Mouse (Mus musculus) liver, embryonic 11.5 days (tissue): ENCODE results near the gene Hid1. TPM values are rescaled to one million over a fixed set of nuclear protein-coding genes. Genes with fewer than 3 reads are reported as not detected.

Experiments used
- ATAC-seq: fragments of 200-750 bp; cut with Nextera tagmentation; replicated peaks from 2 replicates; pipeline ENCODE4 v1.8.0; 2017; ENCODE audit warnings: moderate number of reproducible peaks, mild to moderate bottlenecking, moderate TSS enrichment, moderate library complexity; ENCODE audit not compliant: low FRiP score
- DNase-seq: peaks from one replicate; pipeline ENCODE4 v3.0.0-alpha.2; 2017; ENCODE audit warnings: low spot score
- H3K27ac ChIP-seq: fragments of 300-500 bp; sonication (generic); 2 replicates; pipeline ENCODE4 v1.5.1; 2014; ENCODE audit warnings: mild to moderate bottlenecking, low read depth, low read length, control low read depth
- H3K27me3 ChIP-seq: fragments of 300-500 bp; sonication (generic); replicated peaks from 2 replicates; pipeline ENCODE4 v1.6.1; 2014; ENCODE audit warnings: low read length, mixed read lengths; ENCODE audit not compliant: control insufficient read depth, insufficient read depth
- H3K36me3 ChIP-seq: fragments of 300-500 bp; sonication (generic); 2 replicates; pipeline ENCODE4 v1.6.1; 2014; ENCODE audit warnings: mild to moderate bottlenecking, low read length, moderate library complexity, mixed read lengths; ENCODE audit not compliant: control insufficient read depth, insufficient read depth
- H3K4me1 ChIP-seq: fragments of 300-500 bp; sonication (generic); replicated peaks from 2 replicates; pipeline ENCODE4 v1.6.1; 2014; ENCODE audit warnings: low read length, mixed read lengths; ENCODE audit not compliant: control insufficient read depth, insufficient read depth
- H3K4me2 ChIP-seq: fragments of 300-500 bp; sonication (generic); 2 replicates; pipeline ENCODE4 v1.6.1; 2014; ENCODE audit warnings: mild to moderate bottlenecking, control low read depth, moderate library complexity
- H3K4me3 ChIP-seq: fragments of 300-500 bp; sonication (generic); 2 replicates; pipeline ENCODE4 v1.5.1; 2014; ENCODE audit warnings: low read depth, low read length, control low read depth
- H3K9ac ChIP-seq: fragments of 300-500 bp; sonication (generic); 2 replicates; pipeline ENCODE4 v1.6.1; 2014; ENCODE audit warnings: low read depth, low read length, control low read depth
- H3K9me3 ChIP-seq: fragments of 300-500 bp; sonication (generic); 2 replicates; pipeline ENCODE4 v1.6.1; 2016; ENCODE audit warnings: low read length, inconsistent platforms, mixed read lengths; ENCODE audit not compliant: control insufficient read depth
- WGBS: fragments of 180-500 bp; shearing (Covaris S2); extraction: QIAGEN DNeasy Blood & Tissue Kit; methylation state at CpG from one replicate; pipeline ENCODE4 v1.1.7; 2014; 5-methylcytosine and 5-hydroxymethylcytosine counted together
- polyA plus RNA-seq: library from polyadenylated mRNA; unstranded; fragments of >200 nt; fragmentation: Nextera tagmentation; extraction: Ambion mirVana; gene quantifications from 2 replicates; pipeline ENCODE4 v1.2.1, GENCODE M21; 2014

Hid1 gene
- polyA plus RNA-seq, 1 experiment from 2014 or later: 2.2 TPM

GRCm38 (mm10) chr11:115319704-115320383 is 47.7 kb downstream of the Hid1 start:
- Histone ChIP-seq H3K4me3 (no peak overlapping the region), H3K27ac (no peak overlapping the region), H3K27me3 (peaks cover 100% of the 10 kb centered on the region), H3K9me3 (no peaks in the 10 kb centered on the region), H3K4me2 (peak overlapping the region; percentile 9; the same call in 1 of the 2 replicates), H3K4me1 (peaks cover 10% of the 10 kb centered on the region), H3K36me3 (no peaks in the 10 kb centered on the region), H3K9ac (no peak overlapping the region)
- no peak for ATAC-seq
- WGBS: 10% methylated on average over 18 of the region's 18 CpGs
- DNase-seq: no peak

DNA sequence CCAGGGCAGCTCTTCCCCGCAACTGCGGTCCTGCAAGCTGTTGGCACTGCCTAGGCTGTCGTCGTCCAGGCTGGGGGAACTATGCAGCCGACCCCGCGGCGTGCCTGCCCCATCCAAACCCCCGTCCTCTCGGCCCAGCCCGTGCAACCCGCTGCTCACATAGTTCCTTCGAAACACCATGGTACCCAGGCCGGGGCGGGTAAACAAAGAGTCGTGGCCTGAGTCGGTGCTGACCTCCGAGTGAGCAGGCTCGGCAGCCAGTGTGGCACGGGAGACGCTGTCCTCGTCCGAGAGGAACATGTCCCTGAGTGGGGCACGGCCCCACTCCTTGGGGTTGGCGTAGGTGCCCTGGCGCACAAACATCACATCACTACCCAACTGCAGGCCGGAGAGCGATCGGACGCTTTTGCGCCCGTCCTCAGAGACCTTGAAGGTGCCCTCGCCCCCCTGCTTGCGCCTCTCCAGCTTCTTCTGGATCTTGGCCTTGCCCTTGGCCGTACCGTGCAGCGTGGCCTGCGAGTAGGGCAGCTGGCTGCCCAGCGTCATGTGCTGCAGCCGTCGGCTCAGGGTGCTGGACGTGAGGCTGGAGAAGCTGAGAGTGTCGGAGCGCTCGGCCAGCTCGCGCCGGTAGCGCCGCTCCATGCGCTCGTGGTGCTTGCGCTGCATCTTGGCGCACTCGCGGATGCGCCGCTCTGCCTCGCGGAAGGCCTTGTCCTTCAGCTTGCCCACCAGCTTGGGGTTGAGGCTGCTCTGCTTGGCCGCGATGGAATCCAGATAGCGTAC is 49.1 kb downstream of the Hid1 start:
- DNase-seq (no peak), ATAC-seq (no peak)
- H3K36me3 ChIP-seq: no peaks in the 10 kb centered on the region
- peaks cover 96% of the 10 kb centered on the region for H3K27me3 ChIP-seq
- no peak overlapping the region for H3K9ac ChIP-seq
- peaks cover 10% of the 10 kb centered on the region for H3K4me1 ChIP-seq
- H3K27ac ChIP-seq: no peak overlapping the region
- WGBS: 8% methylated on average over 63 of the region's 63 CpGs
- no peak overlapping the region for H3K4me3 ChIP-seq
- H3K9me3 ChIP-seq: no peaks in the 10 kb centered on the region
- H3K4me2 ChIP-seq: no peak overlapping the region

DNA sequence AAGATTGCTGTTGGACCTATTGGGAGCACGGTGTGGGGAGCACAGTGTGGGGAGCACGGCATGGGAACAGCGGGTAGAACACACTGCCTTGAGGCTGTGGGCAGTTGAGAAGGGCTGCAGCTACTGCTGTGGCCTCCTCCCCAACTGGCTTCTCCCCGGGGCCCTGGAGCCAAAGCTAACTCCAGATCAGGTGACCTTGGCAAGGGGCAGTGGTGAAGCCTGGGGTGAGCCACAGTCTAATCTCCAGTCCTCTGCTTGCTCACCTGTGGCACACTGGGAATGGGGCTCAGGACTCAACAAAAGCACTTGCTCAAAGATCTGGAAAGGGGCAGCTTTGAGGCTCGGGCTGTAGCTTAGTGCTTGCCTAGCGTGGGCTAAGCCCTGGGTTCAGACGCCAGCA is 50.4 kb downstream of the Hid1 start:
- H3K27ac ChIP-seq: no peak overlapping the region
- no peak overlapping the region for H3K4me2 ChIP-seq
- no peak overlapping the region for H3K9ac ChIP-seq
- 54% methylated on average over 7 of the region's 7 CpGs for WGBS
- DNase-seq: no peak
- H3K9me3 ChIP-seq: no peaks in the 10 kb centered on the region
- no peaks in the 10 kb centered on the region for H3K36me3 ChIP-seq
- no peak overlapping the region for H3K4me3 ChIP-seq
- peaks cover 83% of the 10 kb centered on the region for H3K27me3 ChIP-seq
- ATAC-seq: no peak
- peaks cover 10% of the 10 kb centered on the region for H3K4me1 ChIP-seq

- H3K27me3 ChIP-seq: peaks cover 54% of the 10 kb centered on the region
Measured at GRCm38 (mm10) chr11:115314249-115314648, 53.3 kb downstream of the Hid1 start.

DNA sequence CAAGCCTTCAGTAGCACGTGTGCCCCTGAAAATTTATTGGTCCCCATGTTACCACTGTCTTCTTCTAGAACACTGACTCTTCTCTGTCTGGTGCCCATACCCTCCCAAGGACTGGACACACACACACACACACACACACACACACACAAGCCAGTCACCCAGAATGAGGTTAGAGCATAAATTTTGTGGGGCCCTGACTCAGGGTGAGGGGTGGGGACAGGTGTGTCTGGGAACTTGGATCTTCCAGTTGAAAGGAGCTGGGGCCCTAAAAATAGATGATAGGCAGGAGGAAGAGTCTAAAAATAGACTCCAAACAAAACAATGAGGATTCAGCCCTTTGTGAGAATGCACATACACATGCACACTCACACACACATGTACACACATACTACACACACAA is 58.8 kb downstream of the Hid1 start:
- Histone ChIP-seq H3K36me3 (no peaks in the 10 kb centered on the region), H3K9me3 (no peaks in the 10 kb centered on the region), H3K4me1 (0 out of 2 replicates have a peak, but pooled peaks cover 6% of the 10 kb centered on the region), H3K27me3 (peaks cover 5% of the 10 kb centered on the region), H3K9ac (no peak overlapping the region), H3K27ac (no peak overlapping the region), H3K4me2 (no peak overlapping the region), H3K4me3 (no peak overlapping the region)
- no peak for ATAC-seq
- DNase-seq: no peak
- 47% methylated on average over 1 of the region's 1 CpGs for WGBS

More at GRCm38 (mm10) chr11:115314249-115314648, 53.3 kb downstream of the Hid1 start:
- H3K4me1 ChIP-seq: peaks cover 3% of the 10 kb centered on the region
- DNase-seq (no peak), ATAC-seq (no peak)
- WGBS: 29% methylated on average over 2 of the region's 2 CpGs
- no peak overlapping the region for H3K4me2 ChIP-seq
- H3K4me3 ChIP-seq: no peak overlapping the region
- H3K9ac ChIP-seq: no peak overlapping the region
- H3K9me3 ChIP-seq: no peaks in the 10 kb centered on the region
- no peak overlapping the region for H3K27ac ChIP-seq
- H3K36me3 ChIP-seq: no peaks in the 10 kb centered on the region

DNA sequence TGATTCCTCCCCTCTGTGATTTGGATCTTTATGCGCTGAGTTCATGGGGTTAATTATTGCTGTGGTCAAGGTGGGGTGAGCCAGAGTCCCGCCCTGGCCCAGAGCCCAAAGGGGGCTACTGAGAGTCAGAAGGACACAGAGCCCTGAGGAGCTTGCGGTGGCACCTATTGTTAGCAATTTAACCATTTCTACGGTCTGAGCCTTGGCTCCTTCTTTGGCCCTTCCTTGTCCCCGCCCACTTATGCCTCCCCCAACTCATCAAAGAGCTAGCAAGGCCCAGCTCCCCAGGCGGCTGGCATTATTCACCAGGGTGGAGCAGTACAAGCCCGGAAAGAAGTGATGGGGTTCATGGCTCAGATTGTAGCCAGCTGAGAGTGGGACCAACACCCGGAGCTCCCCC is 60.7 kb downstream of the Hid1 start, which contains the start of gene Otop2:
Gene Otop2, plus strand, starts transcription at position 301 of the 400 bp plus-strand sequence.
- no peak for ATAC-seq
- H3K27ac ChIP-seq: no peak within 1 kb of the TSS
- WGBS: 30% methylated on average over 8 of the region's 8 CpGs

DNA sequence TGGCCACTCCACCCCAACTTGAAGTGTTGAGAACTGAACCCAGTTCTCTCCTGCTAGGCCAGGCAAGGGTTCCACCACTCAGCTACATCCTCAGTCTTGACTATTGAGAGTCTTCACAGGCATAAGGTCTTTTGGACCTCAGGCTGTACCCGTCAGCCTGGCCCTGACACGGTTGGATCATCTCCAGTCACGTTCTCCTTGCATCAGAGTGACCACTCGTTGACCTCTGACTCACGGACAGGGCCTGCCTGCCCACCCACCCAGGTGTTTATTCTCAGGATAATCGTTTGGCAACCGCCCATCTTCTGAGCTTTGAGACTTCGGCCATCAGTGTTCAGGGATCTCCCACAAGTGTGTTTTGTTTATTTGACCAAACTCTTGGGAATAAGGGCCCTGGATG is 64.4 kb downstream of the Hid1 start:
- Histone ChIP-seq H3K27me3 (peaks cover 5% of the 10 kb centered on the region), H3K36me3 (no peaks in the 10 kb centered on the region), H3K4me2 (no peak overlapping the region), H3K4me3 (no peak overlapping the region), H3K27ac (no peak overlapping the region), H3K9me3 (no peaks in the 10 kb centered on the region), H3K9ac (no peak overlapping the region), H3K4me1 (0 out of 2 replicates have a peak, but pooled peaks cover 6% of the 10 kb centered on the region)
- ATAC-seq (no peak), DNase-seq (no peak)
- 63% methylated on average over 8 of the region's 8 CpGs for WGBS

More for the DNA sequence above, 60.7 kb downstream of the Hid1 start, which contains the start of gene Otop2:
- DNase-seq: no peak
- Histone ChIP-seq H3K4me3 (no peak within 1 kb of the TSS), H3K27me3 (peaks cover 5% of the 10 kb centered on the region), H3K4me2 (no peak within 1 kb of the TSS), H3K4me1 (0 out of 2 replicates have a peak, but pooled peaks cover 6% of the 10 kb centered on the region), H3K9me3 (no peaks in the 10 kb centered on the region), H3K9ac (no peak within 1 kb of the TSS), H3K36me3 (no peaks in the 10 kb centered on the region)

- ATAC-seq (no peak), DNase-seq (no peak)
- Histone ChIP-seq H3K27ac (no peak overlapping the region), H3K4me2 (no peak overlapping the region), H3K36me3 (no peaks in the 10 kb centered on the region), H3K27me3 (peaks cover 14% of the 10 kb centered on the region), H3K4me1 (peaks cover 5% of the 10 kb centered on the region; the same call in 1 of the 2 replicates), H3K4me3 (no peak overlapping the region), H3K9ac (no peak overlapping the region), H3K9me3 (no peaks in the 10 kb centered on the region)
- WGBS: 80% methylated on average over 2 of the region's 2 CpGs
Measured at GRCm38 (mm10) chr11:115301351-115301750, 66.2 kb downstream of the Hid1 start.
